Mouse (Mus musculus) kidney, adult 9 months (tissue): ENCODE results near the gene Prkag3.

Source experiments
- DNase-seq: peaks from one replicate; pipeline ENCODE4 v3.0.0; 2022

The Prkag3 gene

DNA sequence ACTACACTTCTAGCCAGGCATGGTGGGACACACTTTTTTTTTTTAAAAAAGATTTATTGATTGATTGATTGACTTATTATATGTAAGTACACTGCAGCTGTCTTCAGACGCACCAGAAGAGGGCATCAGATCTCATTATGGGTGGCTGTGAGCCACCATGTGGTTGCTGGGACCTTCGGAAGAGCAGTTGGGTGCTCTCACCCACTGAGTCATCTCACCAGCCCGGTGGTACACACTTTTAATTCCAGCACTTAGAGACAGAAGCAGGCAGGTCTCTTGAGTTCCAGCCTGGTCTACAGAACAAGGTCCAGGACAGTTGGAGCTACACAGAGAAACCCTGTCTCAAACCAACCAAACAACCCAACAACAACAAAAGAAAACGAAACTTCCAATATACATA lies 37.0 kb downstream of the Prkag3 start:
- no peak for DNase-seq

DNA sequence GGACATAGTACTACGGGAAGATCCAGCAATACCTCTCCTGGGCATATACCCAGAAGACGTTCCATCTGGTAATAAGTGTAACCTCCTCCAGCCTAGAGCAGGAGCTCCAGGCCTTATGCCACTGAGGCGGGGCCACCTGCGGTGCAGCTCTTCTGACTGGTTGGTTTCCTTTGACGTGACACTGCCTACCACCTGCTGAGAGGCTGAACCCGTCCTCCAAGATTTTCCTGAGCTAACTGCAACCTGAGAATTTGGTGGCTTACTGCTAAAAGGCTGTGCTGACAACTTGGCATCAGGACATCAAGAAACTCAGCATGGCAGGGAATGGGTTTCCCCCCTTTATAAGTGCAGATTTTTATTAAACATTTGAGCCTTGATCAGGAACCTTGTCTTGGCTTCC lies 39.5 kb downstream of the Prkag3 start:
- DNase-seq, result no peak

DNA sequence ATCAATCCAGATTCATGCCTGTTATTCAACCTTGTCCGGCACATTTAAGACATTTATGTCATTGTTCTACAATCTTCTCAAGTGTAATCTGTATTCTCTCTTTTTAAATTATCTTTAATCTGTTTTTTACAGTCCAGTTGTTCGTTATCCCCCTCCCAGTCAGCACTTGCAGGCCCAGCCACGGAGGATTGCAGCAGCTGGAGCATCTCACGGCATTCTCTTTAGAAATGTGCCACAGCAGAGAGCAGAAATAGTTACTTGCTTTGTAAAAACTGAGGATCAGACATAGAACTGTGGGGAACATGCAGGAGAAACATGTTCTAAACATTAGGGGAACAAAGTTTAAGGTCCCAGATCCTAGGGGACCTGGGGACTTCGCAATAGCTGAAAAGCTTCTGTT lies 44.0 kb downstream of the Prkag3 start:
- no peak for DNase-seq

DNA sequence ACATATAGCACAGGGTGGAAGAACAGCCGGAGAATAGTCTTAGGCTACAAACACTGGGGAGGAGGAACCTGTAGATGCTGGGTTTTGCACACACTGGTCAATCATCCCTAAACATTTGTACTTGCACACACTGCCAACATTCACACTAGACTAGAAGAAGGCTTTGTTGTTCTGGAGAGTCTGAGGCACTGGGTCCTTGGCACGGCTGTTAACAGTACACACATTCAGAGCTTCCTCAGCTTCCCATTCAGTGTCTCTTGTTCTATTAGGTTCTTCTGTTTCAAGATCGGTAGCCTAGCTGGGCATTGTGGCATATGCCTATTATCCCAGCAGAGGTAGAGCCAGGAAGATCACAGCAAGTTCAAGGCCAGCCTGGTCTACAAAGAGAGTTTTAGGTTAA lies 44.9 kb downstream of the Prkag3 start:
- DNase-seq, result no peak

DNA sequence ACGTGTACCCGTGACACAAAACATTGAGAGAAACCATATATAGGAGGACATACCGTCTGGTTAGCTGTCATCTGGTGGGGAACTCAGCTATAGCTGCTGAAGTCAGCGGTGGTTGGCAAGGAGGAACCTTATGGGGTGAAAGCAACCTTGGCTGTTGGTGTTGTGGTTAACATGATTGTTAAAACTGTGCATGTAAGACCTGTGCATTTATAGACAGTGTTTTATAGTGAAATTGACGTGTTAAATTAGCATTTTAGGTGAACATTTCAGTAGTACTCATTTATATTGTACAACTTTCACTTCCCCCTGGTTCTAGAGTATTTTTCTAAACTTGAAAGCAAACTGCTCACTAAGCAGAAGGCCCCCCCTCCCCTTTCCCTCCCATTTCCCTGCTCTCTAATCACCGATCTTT lies 46.9 kb downstream of the Prkag3 start:
- no peak for DNase-seq

DNA sequence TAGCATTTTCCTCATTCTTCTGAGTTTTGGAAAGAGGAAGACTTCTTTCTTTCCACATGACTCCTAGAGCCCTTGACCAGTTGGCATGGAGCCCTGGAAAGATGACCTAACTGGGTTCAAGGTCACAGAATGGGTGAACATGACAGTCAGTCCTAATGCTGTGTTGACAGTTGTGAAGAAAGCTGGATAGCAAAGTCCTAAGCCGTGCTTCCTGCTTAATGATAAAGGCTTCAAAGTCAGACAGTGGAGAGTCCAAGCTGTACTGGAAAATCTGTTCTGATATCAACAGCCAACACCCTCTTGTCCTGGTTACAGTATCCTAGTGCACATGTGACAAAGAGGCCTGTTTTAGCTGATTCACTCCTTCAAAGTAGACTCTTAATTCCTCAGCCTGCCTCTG lies 50.2 kb downstream of the Prkag3 start:
- DNase-seq, result peak; percentile 67

DNA sequence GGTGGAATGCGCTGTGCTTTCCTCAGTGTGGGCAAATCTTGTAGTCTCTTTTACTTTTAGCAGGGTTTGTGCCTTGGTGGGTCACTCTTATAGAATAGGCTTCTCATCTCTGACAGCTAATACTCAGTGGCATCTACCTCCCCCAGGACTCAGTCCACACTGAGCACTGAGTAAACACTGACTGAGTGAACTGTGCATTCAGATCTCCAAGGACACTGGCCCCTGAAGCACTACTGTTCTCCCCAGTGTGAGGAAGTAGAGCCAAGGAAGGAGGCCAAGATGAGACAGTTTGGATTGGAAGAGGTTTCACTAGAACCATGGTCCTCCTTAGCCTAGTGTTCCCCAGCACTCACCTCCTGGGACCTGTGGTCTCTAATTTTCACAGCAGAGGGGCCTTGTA lies 50.7 kb downstream of the Prkag3 start:
- no peak for DNase-seq

DNA sequence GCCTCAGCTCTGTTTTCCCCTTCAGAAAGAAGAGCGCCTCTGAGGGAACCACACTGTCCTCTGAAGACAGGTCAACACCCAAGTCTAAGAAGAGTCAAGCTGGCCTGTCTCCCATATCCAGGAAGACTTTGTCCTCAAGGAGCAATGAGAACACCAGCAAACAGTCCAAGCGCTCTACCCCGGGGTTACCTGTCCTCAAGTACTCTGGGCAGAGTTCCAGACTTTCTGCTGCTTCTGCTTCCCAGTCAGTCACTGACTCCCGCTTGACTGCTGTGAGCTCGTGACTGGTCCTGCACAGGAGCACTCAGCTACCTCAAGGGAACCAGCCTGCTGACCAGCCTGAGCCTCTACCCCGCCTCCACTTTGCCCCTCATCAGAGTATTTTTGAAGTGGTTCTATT lies 51.6 kb downstream of the Prkag3 start:
- DNase-seq, result peak; percentile 96

DNA sequence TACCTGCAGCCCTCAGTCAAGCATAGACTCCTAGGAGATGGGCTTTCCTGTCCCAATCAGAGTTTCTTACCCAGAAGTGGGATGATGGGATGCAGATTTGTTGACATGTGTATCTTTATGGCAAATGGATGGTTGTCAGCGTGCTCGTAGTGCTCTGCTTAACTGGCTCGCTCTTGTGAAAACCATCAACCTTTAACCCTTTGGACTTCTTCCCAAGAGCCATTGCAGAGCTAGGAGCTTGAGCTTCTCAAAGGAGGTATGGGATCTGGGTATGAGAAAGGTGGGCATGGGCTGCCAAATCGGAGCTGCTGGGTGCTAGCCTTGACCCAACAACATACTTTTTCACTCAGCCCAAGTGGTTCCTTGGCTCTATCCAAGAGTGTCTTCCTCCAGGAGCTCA lies 53.2 kb downstream of the Prkag3 start:
- peak; percentile 65 for DNase-seq

DNA sequence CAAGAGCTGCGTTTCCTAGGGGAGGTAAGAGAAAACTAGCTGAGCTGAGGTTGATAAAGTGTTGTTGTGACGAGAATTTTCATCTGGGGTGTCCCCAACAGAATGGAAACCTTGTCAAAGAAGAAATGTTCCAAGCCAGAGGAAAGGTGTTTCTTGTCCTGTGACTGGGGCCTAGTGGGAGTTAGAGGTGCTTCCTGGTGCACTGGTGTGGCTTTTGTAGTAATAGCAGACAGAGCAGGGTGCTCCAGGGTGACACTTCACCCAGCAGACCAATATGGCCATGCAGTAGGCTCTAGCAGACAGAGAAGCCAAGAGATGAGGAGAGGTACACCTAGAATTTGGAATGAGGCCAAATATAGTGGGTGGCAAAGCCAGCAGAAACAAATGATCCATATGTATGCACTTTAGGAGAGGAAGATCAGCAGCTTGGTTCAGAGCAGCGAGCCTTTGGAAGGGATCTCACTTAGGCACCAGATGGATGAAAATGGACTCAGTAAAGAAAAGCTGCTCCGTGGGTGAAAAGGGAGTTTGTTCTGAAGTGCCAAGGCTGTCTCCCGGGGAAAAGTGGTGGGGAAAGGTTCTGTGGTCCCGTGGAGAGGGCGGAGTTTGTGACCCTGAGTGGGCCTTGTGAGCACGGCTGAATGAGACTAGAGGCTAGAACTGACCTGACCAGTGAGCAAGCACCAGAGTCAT lies 55.0 kb downstream of the Prkag3 start:
- DNase-seq, result no peak
